Mouse (Mus musculus): ENCODE results near the gene Selplg. TPM values are rescaled to one million over a fixed set of nuclear protein-coding genes. Genes with fewer than 3 reads are reported as not detected.
"Not testable (repeated sequence)": the region's sequence is repeated elsewhere in the genome, so short reads cannot be mapped to it uniquely, and the experiment has no call there.

Selplg gene
- total RNA-seq, 4 experiments from 2014 or later: 4.4 to 8.6 (median 5.9) TPM

GRCm38 (mm10) chr5:113790453-113791196 is 41.8 kb downstream of the Selplg start:
- DNase-seq: no peak

GRCm38 (mm10) chr5:113789075-113789788 is 43.2 kb downstream of the Selplg start:
- DNase-seq: no peak

GRCm38 (mm10) chr5:113788645-113789044 is 43.8 kb downstream of the Selplg start:
- no peak for DNase-seq

GRCm38 (mm10) chr5:113786985-113787384 is 45.5 kb downstream of the Selplg start:
- no peak for DNase-seq

- not testable (repeated sequence) for DNase-seq
Measured at GRCm38 (mm10) chr5:113784104-113784503, 48.3 kb downstream of the Selplg start.

GRCm38 (mm10) chr5:113783581-113784001 is 48.9 kb downstream of the Selplg start:
- no peak for DNase-seq

GRCm38 (mm10) chr5:113782624-113783023 is 49.8 kb downstream of the Selplg start:
- no peak for DNase-seq

GRCm38 (mm10) chr5:113781875-113782274 is 50.6 kb downstream of the Selplg start:
- DNase-seq: no peak

- DNase-seq: no peak
Measured at GRCm38 (mm10) chr5:113781254-113781653, 51.2 kb downstream of the Selplg start.

- no peak for DNase-seq
Measured at GRCm38 (mm10) chr5:113780763-113781162, 51.7 kb downstream of the Selplg start.

- no peak for DNase-seq
Measured at GRCm38 (mm10) chr5:113780082-113780752, 52.2 kb downstream of the Selplg start.

GRCm38 (mm10) chr5:113779569-113779968 is 52.9 kb downstream of the Selplg start:
- DNase-seq: peak; percentile 64

- peak; percentile 70 for DNase-seq
Measured at GRCm38 (mm10) chr5:113777728-113778127, 54.7 kb downstream of the Selplg start.

GRCm38 (mm10) chr5:113776896-113777226 is 55.6 kb downstream of the Selplg start:
- no peak for DNase-seq

- DNase-seq: no peak
Measured at GRCm38 (mm10) chr5:113776128-113776895, 56.1 kb downstream of the Selplg start.

- DNase-seq: no peak
Measured at GRCm38 (mm10) chr5:113775585-113775984, 56.9 kb downstream of the Selplg start.

- peak; percentile 95 for DNase-seq
Measured at GRCm38 (mm10) chr5:113773664-113774063, 58.8 kb downstream of the Selplg start.

- no peak for DNase-seq
Measured at GRCm38 (mm10) chr5:113772905-113773519, 59.4 kb downstream of the Selplg start.

- DNase-seq: peak; percentile 91
Measured at GRCm38 (mm10) chr5:113772450-113772895, 60.0 kb downstream of the Selplg start, which contains the start of the genes Sart3 and Iscu. Gene Sart3, minus strand, starts transcription at chr5:113772510. Gene Iscu, plus strand, starts transcription at chr5:113772748.

GRCm38 (mm10) chr5:113771213-113772162 is 61.0 kb downstream of the Selplg start:
- DNase-seq: peak; percentile 83

- DNase-seq: no peak
Measured at GRCm38 (mm10) chr5:113768806-113769205, 63.6 kb downstream of the Selplg start.
